Mouse (Mus musculus): ENCODE results near the gene Rnf114.

The Rnf114 gene

DNA sequence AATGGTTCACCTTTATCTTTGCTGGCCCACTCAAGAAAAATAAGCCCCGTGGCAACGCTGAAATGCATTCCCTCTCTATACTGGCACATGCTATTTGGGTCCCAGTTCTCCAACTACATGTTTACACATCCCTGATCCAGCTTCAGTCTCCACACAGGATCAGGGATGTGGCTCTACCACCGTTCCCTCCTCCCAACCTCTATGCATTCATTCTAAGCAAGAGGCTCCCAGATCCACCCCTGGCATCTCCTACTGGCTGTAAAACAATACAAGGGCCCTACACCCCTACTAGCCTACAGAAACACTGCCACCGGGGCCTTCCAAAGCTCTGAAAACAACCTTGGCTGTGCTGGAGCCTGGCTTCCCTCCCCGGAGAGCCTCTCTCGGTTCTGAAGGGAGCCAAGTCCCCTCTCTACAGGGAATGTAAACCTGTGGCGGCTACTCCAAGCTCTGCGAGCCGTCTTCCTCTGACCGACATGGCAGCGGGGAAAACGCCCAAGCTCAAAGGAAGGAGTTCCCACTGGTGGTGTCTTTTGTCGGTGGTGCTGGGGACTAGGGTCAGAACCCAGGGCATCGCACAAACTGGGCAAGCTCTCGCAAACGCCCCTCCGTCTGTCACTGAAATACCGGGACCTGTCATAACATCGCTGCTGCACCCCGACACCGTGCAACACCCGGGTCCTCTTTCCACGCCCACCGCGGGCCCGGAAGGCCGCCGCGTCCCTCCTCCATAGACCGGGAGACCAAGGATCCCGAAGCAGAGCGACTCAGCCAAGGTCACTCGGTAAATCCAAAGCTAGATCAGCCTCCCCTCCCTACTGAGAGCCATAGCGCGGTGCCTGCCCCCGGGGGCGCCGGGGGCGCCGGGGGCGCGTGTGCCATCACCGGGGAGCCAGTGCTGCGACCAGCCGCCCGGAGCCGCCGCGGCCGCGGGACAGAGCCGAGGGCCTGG, at the start of gene Rnf114:
Gene Rnf114 (plus strand): TSS at position 889 of the 952 bp plus-strand sequence.
- peak in 1 of 2 experiments; percentile 44 for DNase-seq

DNA sequence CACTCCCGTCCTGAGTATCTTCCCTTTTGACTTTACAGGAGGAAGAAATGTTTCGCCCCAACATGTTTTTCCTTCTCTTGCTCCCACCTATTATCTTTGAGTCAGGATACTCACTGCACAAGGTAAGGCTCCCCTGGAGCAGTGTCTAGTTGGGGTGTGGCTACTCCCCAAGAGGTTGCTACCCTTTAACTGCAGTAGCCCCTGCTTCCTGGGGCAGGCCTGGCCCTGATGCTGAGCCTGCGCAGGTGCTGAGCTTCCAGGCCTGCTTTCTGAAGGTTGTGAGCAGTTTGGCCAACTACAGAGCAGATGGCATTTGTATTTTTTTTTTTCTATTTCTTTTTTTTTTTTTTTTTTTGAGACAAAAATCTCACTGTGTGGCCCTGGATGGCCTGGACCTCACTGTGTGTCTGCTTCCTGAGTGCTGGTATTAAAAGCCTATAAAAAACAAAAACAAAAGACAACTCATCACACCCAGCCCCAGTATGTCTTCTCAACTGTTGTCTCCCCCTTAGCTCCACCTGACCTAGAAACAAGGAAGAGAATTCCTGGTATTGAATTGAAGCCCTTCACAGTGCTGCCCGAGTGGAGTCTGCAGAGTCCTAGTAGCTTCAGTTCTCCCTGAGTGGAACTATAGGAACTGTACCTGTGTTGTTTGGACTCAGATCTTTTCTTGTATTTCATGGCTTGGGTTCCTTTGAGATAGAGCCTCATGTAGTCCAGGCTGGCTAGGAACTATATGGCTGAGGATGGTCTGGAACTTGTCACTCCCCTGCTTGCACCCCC, 48.8 kb upstream of the Rnf114 start:
- no peak for DNase-seq

DNA sequence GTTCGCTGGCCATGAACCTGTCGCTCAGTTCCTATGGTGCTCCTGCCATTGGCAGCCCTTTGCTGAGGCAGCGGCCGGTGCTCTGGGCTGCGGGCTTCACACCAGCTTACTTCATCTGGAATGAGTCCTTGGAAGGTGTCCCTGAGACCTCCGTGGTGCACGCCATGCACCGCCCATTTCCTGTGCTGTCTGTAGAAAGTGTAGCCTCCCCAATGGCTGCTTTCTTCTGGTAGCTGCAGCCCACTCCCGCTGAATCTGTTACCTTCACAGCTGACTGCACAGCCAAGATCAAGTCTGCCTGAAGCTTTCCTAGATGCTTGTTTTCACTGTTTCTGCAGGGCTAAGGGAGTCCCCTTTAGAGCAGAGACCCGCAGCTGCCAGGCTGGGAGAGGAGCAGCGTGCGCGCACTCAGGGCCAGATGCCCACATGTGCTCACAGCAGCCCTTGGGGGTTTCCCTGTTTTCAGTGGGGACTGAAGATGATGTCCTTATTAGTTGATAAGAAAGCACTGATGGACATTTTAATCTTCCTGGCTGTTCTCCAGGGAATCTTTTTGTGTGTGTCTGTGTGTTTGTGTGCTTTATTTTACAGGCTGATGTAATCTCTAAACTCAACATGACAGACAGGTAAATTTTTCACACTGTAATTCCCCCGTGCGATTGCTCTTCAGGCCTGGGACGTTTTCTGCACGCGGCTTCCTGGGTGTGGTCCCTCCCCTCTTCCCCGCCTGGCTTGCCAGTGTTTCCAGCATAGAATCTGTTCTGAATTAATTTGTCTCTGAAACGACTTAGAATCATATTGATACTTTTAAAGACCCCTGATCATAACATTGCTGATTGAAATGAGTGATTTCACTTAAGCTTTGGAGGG, 46.3 kb upstream of the Rnf114 start:
- no peak for DNase-seq

DNA sequence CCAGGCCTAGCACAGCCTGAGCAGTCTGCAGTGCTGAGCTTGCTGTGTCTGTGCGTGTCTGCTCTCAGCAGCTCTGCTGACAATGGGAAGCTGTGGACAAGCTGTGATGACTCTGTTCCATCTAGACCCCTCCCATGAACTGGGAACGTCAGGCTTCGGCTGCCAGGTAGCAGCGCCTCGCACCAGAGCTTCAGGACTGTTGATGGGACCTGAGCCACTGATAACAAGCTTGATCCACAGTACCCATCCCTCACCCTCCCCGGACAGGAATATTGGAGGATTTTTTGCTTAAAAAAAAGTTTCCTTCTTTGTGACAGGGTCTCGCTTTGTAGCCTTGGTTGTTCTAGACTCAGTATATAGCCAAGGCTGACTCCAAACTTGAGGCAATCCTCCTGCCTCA, 45.2 kb upstream of the Rnf114 start:
- DNase-seq: no peak

DNA sequence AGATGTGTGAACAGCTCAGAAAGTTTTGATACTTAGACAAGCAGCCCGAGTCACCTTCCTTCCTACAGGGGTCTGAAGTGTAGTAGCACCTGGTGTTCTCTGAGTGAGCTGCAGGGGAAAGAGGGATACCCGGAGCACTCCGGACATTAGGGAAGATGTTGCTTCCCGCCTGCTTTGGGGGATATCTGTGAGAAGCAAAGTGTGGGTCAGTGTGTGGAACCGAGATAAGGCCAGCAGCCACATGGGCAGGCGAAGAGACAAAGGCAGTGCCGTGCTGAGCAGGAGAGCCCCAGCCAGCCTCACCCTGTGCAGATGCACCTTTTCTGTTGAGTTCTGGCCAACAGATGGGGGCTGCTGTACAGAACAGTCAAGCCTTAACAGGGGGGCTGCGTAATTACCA, 44.8 kb upstream of the Rnf114 start:
- no peak for DNase-seq

DNA sequence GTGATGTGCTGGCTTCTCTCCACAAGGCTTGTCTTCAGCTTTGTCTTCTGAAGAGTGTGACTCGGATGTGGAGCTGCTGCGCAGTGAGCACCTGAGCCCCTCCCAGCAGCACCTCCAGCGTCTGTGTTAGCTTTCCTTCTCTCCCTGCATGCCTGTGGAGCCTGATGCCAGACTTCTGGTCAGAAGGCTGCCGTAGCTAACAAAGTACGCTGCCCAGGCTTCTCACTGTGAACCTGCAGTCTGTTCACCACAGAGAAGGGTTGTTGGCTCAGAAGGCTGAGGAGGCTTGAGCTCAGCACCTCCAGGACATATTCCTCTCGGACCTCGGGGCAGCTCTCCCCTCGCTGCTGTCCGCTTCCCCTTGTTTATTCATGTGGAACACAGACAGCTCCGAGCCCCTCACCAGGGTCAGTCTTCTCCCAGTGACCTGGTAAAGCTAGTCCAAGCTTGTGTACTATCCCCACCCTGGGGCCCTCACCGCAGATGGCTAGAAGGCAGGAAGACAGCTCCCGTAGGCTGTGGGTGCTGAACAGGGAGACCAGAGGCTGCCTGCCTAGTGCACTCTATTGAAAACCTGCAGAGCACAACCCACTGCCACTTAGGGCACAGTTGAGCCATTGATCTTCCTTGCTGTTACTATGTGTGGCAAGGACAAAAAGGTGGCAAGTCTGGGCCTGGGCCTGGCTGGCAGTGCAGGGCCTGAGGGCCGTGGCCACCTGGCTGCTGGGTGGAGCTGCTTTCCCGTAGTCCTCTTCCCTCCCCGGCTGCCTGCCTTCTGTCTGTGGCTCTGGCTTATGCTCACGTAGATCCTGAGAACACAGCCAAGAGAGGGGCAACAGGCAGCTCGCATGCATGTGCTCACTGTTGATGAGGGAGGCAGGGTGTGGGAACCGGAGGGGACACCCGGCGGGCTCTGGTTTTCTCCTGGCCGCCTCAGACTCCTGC, 42.8 kb upstream of the Rnf114 start:
- no peak for DNase-seq

DNA sequence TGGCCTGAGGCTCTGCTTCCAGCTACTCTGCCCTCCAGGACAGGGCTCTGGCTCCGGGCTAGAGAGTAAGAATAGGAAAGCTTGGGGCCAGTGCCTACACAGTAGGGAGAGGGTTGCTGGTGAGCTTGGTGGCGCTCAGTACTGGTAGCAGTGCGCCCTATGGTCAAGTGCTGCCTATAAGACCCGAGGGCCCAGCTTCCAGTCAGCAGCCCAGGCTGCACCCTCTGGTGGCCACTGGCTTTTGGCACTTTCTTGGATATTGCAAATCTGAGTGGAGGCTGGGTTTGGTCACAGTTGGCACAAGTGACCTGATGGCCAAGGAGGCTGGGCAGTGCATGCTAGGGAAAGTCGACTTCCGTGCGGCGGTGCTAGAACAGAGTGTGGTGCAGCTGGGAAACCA, 41.8 kb upstream of the Rnf114 start:
- no peak for DNase-seq

DNA sequence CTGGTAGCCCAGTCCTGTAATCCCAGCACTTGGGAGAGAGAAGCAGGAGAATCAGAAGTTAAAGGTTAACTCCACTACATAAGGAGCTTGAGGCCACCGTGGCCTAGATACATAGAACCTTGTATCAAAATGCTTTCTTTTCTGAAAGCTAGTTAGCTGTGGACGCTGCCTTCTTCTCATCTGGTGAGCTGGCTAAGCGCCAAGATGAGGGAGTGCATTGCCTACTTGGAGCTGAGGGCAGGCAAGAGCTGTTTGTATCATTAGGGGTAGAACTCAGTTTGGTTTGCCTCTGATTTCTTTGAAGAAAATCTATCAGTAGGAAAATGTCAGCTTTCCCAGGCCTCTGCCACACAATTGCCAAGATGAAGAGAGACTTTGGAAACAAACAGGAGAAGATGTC, 38.6 kb upstream of the Rnf114 start:
- DNase-seq: no peak

DNA sequence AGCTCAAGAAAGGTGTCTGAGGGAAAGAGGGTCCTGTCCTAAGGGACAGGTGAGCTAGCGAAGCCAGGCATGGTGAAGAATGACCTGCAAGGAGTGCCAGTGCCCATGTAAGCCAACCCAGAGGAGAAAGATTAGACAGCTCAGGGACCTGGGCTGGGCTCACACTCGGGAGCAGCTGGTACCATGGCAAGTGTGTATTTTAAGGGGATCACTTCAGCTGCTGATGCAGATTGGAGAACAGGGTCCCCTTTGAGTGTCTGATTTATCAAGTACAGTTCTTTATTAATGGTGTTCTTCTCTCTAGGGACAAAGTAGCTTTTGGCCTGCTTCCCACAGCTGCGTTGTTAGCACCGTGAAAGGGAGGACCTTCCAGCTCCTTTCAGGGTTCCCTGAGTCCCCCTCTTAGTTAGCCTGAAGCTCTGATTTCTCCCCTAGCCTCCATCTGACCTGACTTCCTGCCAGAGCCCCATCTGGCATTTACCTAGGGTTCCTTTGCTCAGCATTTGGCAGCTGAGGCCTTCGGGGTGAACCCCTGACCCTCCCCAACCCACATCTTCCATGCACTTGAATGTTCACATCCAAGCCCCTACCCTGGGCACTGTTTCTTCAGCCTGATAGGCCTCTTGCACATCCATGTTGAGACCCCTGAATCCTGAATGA, 36.0 kb upstream of the Rnf114 start:
- no peak for DNase-seq

DNA sequence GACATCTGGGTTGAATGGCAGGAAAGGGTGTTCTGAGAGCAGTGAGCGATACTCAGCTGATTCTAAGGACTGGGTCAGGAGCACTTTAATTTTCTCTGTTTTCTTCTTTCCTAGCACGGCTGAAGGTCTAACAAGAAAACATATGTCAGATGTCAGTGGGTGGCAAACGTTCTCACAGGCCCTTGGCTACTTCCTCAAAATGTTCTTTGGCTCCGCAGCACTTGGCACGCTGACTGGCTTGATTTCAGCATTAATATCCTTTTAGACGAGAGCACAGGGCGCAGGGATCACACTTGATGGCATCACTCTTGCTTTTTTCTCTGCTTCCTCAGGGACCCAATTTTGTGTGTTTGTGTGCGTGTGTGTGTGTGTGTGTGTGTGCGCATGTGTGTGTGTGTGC, 35.2 kb upstream of the Rnf114 start:
- DNase-seq: no peak

DNA sequence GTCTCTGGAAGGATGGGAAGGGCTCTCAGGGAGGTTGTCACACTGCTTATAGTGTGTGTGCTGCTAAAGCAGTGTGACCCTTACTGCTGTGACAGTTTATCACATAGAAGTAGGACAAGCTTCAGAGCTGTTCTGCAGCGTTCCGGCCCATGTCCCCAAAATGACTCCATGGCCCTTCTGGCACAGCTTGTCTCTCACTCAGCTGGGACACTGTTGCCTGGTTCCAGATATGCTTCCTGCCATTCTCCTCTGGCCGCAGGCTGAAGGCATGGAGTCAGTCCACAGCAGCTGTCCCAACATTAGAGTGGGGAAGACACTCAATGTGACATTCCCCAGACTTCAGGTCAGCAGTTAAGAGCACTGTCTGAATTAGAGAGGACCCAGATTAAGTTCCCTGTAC, 33.9 kb upstream of the Rnf114 start:
- DNase-seq: no peak

DNA sequence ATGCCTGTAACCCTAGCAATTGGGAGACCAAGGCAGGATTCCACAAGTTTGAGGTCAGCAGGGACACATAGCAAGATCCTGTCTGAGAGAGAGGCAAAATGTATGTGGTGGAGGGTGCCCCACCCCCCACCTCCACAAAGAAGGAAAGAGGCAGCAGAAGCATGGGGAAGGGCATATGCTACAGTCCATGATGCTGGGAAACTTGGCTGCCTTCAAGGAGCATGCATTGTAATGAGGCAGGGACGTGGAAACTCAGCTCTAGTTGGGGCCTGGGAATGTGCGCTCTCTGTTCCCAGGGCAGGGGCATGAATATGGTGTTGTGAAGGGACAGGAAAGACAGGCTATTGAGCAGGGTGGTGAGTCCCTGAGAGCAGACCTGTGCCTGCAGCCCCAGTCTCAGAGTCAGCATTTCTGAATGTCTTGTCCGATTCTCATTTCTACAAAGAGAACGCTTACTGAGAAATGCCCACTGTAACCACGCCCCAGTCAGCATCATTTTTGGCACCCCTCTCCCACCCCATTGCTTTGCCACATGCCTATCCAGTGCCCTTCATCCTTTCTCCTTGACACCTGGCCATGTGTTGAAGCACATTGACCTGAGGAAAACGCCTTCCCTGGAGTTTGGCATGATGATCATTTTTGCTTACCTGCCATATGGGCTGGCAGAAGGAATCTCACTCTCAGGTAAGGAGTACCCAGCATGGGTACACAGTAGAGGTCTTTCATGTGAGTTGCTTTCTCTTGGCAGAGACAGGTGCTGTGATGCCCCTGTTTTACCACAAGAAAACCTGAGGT, 33.2 kb upstream of the Rnf114 start:
- DNase-seq: no peak

DNA sequence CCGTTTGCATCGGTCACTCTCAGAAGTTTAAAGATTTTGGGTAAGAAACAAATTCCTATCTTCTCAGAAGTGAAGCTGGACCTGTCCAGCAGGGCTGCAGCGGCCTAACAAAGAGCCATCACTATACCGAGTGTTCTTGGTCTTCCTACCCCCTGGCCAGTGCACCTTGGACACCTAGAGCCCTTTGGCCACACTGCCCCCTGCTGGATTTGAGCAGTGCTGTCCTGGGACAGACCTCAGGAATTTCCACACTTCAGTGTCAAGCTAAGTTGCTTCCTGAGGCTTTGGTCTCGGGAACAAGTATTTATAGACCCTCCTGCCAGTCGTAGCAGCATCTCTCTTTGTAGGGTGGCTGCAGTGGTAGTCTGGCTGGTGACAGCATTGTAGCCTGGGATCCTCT, 29.5 kb upstream of the Rnf114 start:
- DNase-seq: peak in 1 of 2 experiments; percentile 54

DNA sequence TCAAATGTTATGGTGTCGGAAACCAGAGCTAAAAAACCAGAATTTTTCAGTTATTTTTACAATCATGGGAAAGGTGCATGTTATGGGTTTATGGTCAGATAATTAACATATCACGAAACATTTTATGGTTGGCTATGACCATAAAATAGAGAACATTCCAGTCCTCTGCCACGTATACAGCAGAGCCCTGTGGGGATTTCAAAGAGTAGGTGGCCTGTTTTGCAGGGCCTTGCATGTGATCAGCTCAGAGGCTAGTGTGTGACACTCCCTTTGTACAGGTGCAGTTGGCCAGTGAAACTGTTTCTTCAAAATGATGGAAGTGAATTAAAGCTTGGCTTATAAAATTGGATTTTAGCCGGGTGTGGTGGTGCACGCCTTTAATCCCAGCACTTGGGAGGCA, 28.6 kb upstream of the Rnf114 start:
- no peak for DNase-seq

DNA sequence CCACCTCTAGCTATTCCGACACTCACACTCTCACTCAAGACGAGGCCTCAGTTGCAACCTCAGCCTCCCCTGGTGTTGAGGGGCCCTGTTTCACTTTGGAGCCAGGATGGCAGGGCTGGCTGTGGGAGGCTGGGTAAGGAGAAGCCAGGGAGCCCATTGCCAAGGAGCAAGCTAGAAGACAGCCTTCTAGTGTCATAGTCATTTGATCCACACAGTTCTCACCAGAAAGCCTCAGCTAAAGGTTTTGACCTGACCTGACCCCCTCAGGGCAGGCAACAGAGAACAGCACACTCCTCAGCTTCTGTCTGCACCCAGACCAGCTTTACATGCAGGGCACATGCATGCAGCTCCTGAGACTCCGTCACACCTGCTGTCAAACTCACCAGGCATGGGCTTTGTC, 26.5 kb upstream of the Rnf114 start:
- DNase-seq: no peak

DNA sequence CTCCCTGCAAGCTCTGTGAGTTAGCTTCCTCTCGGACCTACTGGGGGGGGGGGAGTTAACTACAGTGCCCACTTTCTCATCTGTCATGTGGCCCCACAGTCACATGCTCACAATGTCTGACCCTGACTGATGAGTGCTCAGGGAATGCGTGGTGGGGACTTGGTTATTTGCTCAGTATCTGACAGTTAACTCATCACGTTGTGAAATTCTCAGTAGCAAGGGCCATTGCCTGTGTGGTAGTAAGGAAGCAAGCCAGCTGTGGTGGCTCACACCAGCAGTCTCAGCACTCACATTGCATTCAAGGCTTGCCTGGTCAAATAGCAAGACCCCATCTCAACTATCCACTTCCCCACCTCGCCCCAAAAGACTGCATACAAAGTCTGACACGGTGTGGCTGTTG, 25.2 kb upstream of the Rnf114 start:
- no peak for DNase-seq

DNA sequence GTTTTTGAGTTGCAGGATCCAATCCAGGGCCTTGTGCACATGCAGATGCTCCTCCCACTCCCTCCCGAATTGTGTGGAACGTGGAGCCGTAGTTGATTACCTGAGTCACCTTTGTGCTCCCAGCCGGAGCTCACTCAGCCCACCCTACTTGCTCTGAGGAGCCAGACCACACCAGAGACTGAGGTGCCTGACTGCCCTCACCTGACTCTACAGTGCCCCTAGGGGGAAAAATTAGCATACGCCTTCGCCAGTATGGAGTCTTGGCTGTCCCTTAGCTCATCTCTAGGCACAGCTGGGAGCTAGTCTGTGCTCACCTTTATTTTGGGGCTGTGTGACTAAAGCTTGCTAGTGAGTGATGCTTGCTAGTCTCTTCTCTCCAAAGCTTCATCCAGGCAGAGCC, 24.0 kb upstream of the Rnf114 start:
- DNase-seq: no peak

DNA sequence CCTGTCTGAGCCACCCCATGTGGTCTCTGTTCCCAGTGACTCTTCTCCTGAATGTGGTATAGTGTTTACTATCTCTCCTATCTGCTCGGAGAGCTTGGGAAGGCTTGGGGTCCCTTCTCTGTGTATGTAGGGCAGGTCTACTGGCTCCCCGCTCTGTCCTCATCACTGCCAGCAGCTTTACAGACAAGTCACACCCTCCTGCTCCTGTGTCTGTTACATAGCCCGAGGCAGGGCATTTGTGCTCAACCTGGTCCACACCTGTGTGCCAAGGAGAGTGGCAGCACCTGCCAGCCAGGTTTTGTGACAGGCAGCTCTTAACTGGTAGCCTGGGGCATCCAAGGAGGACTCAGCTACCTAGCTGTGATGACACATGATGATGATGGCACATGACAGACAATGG, 21.8 kb upstream of the Rnf114 start:
- no peak for DNase-seq

DNA sequence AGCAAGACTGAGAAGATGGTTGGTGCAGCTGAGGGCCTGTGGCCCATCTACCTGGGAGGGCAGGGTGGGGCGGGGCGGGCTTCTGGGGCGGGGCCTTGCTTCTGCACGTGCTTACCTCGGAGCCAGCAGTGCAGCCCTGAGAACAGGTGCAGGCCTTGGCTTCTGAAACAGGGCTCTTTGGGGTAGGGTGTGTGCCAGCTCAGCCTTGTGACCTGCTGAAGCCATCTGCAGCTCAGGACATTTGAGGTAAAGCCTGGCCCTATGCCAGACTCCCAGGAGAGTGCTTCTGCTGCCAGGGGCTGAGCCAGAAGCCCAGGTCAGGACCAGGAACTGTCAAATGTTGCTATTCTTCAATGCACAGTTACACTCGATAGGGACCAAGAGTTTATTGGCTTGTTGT, 20.9 kb upstream of the Rnf114 start:
- DNase-seq: no peak

DNA sequence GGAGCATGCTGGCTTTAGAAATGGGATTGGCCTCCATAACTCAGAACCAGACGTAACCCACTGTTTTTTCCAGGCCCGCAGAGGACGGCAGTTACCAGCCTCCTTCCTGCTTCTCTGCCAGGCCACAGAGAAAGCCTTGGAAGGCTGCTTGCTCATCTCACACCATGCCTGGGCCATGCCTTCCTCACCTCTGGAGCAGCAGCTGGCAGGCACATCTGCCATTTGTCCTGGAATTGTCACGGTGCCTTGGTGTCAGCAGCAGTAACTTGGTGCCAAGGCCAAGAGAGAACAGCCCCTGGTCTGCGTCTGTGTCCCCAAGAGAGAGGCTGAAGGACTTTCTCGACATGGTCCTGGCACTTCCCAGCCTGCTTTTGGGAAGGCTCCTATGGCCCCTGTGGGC, 18.2 kb upstream of the Rnf114 start:
- no peak for DNase-seq

Data from spleen, adult 18-20 months (tissue).